Mouse (Mus musculus) G1E (cell line): ENCODE data around the gene Rpl37.

Source experiments
- CTCF ChIP-seq: IDR thresholded peaks from 2 replicates; pipeline ENCODE4 v1.5.1; 2012; ENCODE audit warnings: low read depth, low read length, inconsistent platforms, mixed read lengths
- GATA1 ChIP-seq: IDR thresholded peaks from 2 replicates; pipeline ENCODE4 v1.6.1; 2012; ENCODE audit warnings: borderline replicate concordance, low read length, inconsistent platforms, mixed read lengths
- GATA2 ChIP-seq: IDR thresholded peaks from 2 replicates; pipeline ENCODE4 v1.6.1; 2012; ENCODE audit warnings: low read depth, low read length, inconsistent platforms, borderline replicate concordance
- POLR2AphosphoS5 ChIP-seq: IDR thresholded peaks from 2 replicates; pipeline ENCODE4 v1.6.1; 2012; ENCODE audit warnings: low read depth, low read length, inconsistent platforms; ENCODE audit not compliant: insufficient replicate concordance
- TAL1 ChIP-seq: conservative IDR thresholded peaks from 2 replicates; pipeline ENCODE4 v1.6.1; 2012; ENCODE audit warnings: low read depth, low read length, inconsistent platforms, mixed read lengths

GRCm38 (mm10) chr15:5107686-5108654 is 8.5 kb upstream of the Rpl37 start, which contains the start of gene Card6:
- TF ChIP-seq TAL1 = no peak
- TF ChIP-seq CTCF = no peak
- no peak for TF ChIP-seq POLR2AphosphoS5
- no peak for TF ChIP-seq GATA2
- no peak for TF ChIP-seq GATA1
